ENCODE assay signal across 9 mouse cellular contexts in genomic region chr3:123505778-123506667, GRCm38 (mm10). TPM values are rescaled to one million over a fixed set of nuclear protein-coding genes. Genes with fewer than 3 reads are reported as not detected.
DNase-seq lines count a peak whose midpoint lies in the region; ATAC-seq lines count a peak whose summit lies in the region.
"Had no signal": no experiment of that assay in that cellular context is flagged by ENCODE, and none has a peak within 500 bp of the region (broad histone marks: within the 10 kb centered on the region; RNA-seq: fewer than 3 reads in every experiment).

No protein-coding gene starts in this region.

- H3K4me3 ChIP-seq in heart, embryonic 15.5 days, result no peak overlapping the region
- H3K4me3 ChIP-seq in limb, embryonic 12.5 days (replicated peaks), result no peak overlapping the region
- H3K4me3 ChIP-seq in neural tube, embryonic 14.5 days (ENCODE audit: low read depth, low read length), result no peak overlapping the region

- H3K4me2 ChIP-seq in heart, embryonic 15.5 days, result peak overlapping the region; percentile 85; the same call in 1 of the 2 replicates
- peak overlapping the region; percentile 76; the same call in 1 of the 2 replicates for H3K4me2 ChIP-seq in limb, embryonic 12.5 days
- peak overlapping the region; percentile 80; the same call in 1 of the 2 replicates for H3K4me2 ChIP-seq in neural tube, embryonic 14.5 days (ENCODE audit: low read depth, low read length)

- H3K36me3 ChIP-seq in heart, embryonic 15.5 days, result no peaks in the 10 kb centered on the region
- H3K36me3 ChIP-seq in limb, embryonic 12.5 days, result peaks cover 12% of the 10 kb centered on the region
- no peaks in the 10 kb centered on the region; the same call in 1 of the 2 replicates for H3K36me3 ChIP-seq in neural tube, embryonic 14.5 days (ENCODE audit: control insufficient read depth, insufficient read depth, low read length)

- peak overlapping the region; percentile 71; the same call in 1 of the 2 replicates for H3K27ac ChIP-seq in heart, embryonic 15.5 days
- peak overlapping the region; percentile 50; the same call in 1 of the 2 replicates for H3K27ac ChIP-seq in limb, embryonic 12.5 days
- peak overlapping the region; percentile 52; the same call in 1 of the 2 replicates for H3K27ac ChIP-seq in neural tube, embryonic 14.5 days (ENCODE audit: low read depth, low read length)

- no peak overlapping the region for H3K9ac ChIP-seq in heart, embryonic 15.5 days
- no peak overlapping the region for H3K9ac ChIP-seq in limb, embryonic 12.5 days (replicated peaks)
- H3K9ac ChIP-seq in neural tube, embryonic 14.5 days (replicated peaks; ENCODE audit: low read depth, low read length), result no peak overlapping the region

- WGBS in heart, embryonic 15.5 days, result 59% methylated on average over 9 of the region's 9 CpGs
- WGBS in limb, embryonic 12.5 days, result 58% methylated on average over 9 of the region's 9 CpGs
- WGBS in neural tube, embryonic 14.5 days, result 53% methylated on average over 9 of the region's 9 CpGs

- H3K9me3 ChIP-seq in heart, embryonic 15.5 days (replicated peaks), result no peaks in the 10 kb centered on the region
- H3K9me3 ChIP-seq in limb, embryonic 12.5 days, result no peaks in the 10 kb centered on the region
- H3K9me3 ChIP-seq in neural tube, embryonic 14.5 days (ENCODE audit: control insufficient read depth, low read length), result no peaks in the 10 kb centered on the region

- peaks cover 21% of the 10 kb centered on the region for H3K4me1 ChIP-seq in heart, embryonic 15.5 days (replicated peaks)
- H3K4me1 ChIP-seq in limb, embryonic 12.5 days (replicated peaks), result peaks cover 18% of the 10 kb centered on the region
- H3K4me1 ChIP-seq in neural tube, embryonic 14.5 days (ENCODE audit: control insufficient read depth, insufficient read depth, low read length), result peaks cover 19% of the 10 kb centered on the region

- peak; percentile 20 for DNase-seq in adrenal gland, postnatal 10 days
- DNase-seq in adrenal gland, postnatal 36 days, result no peak
- peak; percentile 9 for DNase-seq in ovary, postnatal 36 days (ENCODE audit: low spot score)
- no peak for DNase-seq in ovary, postnatal 14 days (ENCODE audit: low spot score)
- DNase-seq in layer of hippocampus, adult 9-11 months, result no peak

- ATAC-seq in heart, embryonic 15.5 days (replicated peaks; ENCODE audit: insufficient number of reproducible peaks, insufficient read depth, low FRiP score, low read depth), result no peak
- ATAC-seq in limb, embryonic 12.5 days (ENCODE audit: insufficient number of reproducible peaks, insufficient read depth, low FRiP score, low TSS enrichment, low read depth), result no peak
- no peak for ATAC-seq in neural tube, embryonic 14.5 days (ENCODE audit: low read depth)
- ATAC-seq: Patski had no signal

- H3K27me3 ChIP-seq in heart, embryonic 15.5 days, result no peaks in the 10 kb centered on the region
- no peaks in the 10 kb centered on the region for H3K27me3 ChIP-seq in limb, embryonic 12.5 days
- no peaks in the 10 kb centered on the region for H3K27me3 ChIP-seq in neural tube, embryonic 14.5 days (ENCODE audit: control insufficient read depth, insufficient read depth, low read length)
- H3K27me3 ChIP-seq: Patski had no signal

RNA-seq across cellular contexts. Expression of gene Prss12, which starts 59.3 kb away (rescaled TPM):
- 1 to 10 TPM; 3.5 to 3.6 TPM for total RNA-seq in adrenal gland, postnatal 10 days (2021)
- 1 to 10 TPM; 1.4 to 1.8 TPM for total RNA-seq in adrenal gland, postnatal 36 days (2021)
- 3.6 and 5.7 TPM in 2 replicates for polyA plus RNA-seq in heart, embryonic 15.5 days (2015; fragmentation: Nextera tagmentation; extraction: Ambion mirVana)
- polyA plus RNA-seq in limb, embryonic 12.5 days (2016; fragmentation: Nextera tagmentation; extraction: Ambion mirVana), result 5.0 and 6.8 TPM in 2 replicates
- 20.1 and 23.1 TPM in 2 replicates for polyA plus RNA-seq in neural tube, embryonic 14.5 days (2014; fragmentation: Nextera tagmentation; extraction: Ambion mirVana)

Comparison
In these comparisons a context has a peak if more than half of its experiments do, and no peak if none do; other contexts are left out.
1. DNase-seq: peak in adrenal gland, postnatal 10 days (single experiment) and ovary, postnatal 36 days (single experiment); none in adrenal gland, postnatal 36 days (0 of 2), ovary, postnatal 14 days (single experiment) and layer of hippocampus, adult 9-11 months (single experiment).
2. Peak in every context shown above with its lines, with median percentiles within 50 percentile points of each other: H3K27ac ChIP-seq and H3K4me2 ChIP-seq.